Mouse (Mus musculus) layer of hippocampus, postnatal 25 days (tissue): Measurements from ENCODE around the gene Tcea3. TPM values are rescaled to one million over a fixed set of nuclear protein-coding genes. Genes with fewer than 3 reads are reported as not detected.

Source experiments
- DNase-seq, 2 experiments: peaks; one replicate each; pipeline ENCODE4 v3.0.0; 2022; ENCODE audit warnings: mixed read lengths in 2 of 2, low spot score in 1 of 2; ENCODE audit errors: extremely low spot score in 1 of 2
- total RNA-seq, 2 experiments: library from RNA; stranded (reverse); gene quantifications; 2 replicates each; pipeline ENCODE4 v1.2.3; 2021

Tcea3 gene
- total RNA-seq, 2 experiments from 2014 or later: 0.52 TPM; not detected in 1

GRCm38 (mm10) chr4:136238669-136239068 is 8.9 kb upstream of the Tcea3 start:
- DNase-seq: no peak

GRCm38 (mm10) chr4:136239111-136239510 is 8.4 kb upstream of the Tcea3 start:
- DNase-seq: no peak

DNA sequence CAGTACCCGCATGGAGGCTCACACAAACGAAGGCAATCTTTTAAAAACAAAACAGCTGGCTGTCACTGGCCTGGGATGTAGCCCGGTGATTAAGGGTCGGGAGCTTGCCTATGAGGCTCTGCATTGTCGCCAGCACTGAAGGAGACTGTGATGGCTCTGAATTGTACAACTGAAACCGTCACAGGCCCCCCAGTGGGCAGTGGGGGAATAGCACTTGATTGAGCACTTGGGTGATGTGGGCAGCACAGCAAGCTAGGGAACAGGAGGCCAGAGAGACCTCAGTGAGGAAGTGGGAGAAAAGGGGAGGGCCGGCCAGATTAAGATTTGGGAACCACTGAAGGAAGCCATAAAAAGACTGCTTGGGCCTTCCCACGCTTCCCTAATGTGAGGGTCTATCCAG is 7.9 kb upstream of the Tcea3 start:
- DNase-seq: peak; percentile 63 to 86

DNA sequence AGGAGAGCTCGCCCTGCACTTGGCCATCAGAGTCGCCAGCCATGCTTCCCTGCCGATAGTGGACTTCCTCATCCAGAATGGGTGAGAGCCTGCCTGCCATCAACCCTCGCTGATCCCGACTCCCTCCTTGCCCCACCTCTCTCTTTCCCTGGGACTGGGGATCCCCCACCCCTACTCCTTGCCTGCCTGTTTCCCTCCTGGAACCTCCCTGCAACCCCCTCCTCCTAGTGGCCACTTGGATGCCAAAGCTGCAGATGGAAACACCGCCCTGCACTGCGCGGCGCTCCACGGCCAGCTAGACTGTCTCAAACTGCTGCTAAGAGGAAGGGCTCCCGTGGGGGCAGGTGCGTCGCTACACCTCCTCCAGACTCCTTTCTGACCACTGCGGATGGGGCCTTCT is 7.4 kb upstream of the Tcea3 start:
- no peak for DNase-seq

GRCm38 (mm10) chr4:136240955-136241354 is 6.6 kb upstream of the Tcea3 start:
- no peak for DNase-seq

- DNase-seq: peak in 1 of 2 experiments; percentile 41
Measured at GRCm38 (mm10) chr4:136242065-136242703, 5.3 kb upstream of the Tcea3 start.

DNA sequence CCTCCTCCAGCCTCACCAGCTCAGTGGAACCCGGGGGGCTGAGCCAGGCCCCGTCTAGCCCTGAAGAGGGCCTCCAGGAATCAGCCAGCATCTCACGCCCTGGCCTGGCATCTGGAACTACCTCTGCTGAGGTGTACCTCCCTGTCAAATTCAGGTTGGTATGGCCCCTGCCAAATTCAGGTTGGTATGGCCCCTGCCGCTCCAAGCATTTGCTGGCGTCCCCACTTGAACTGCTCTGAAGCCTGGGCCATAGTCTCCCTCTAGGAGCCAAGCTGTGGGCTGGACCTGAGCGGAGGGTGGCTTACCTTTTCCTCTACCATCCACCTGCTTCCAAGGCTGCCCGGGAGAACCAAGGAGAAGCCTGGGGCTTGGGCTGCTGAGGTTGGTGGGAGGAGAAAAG is 4.8 kb upstream of the Tcea3 start:
- DNase-seq: no peak

- no peak for DNase-seq
Measured at GRCm38 (mm10) chr4:136244208-136244607, 3.3 kb upstream of the Tcea3 start.

GRCm38 (mm10) chr4:136245681-136246080 is 1.8 kb upstream of the Tcea3 start:
- no peak for DNase-seq

- no peak for DNase-seq
Measured at GRCm38 (mm10) chr4:136246568-136246969, 960 bp upstream of the Tcea3 start.

DNA sequence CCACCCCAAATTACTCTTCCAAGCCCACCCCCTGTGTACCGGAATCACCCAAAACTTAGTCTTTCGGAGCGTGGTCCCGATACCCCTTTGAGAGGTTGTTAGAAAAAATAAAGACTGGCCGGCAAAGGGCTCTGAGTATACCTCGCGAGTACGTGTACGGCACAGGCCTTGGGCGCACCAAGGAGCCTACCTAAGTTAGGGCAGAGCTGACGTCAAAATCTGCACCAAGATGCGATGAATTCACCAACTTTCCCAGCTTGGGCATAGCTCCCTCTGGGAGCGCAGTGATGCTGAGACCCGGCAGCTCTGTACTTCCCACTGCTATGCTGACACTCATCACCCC is 172 bp upstream of the Tcea3 start:
- DNase-seq: no peak

GRCm38 (mm10) chr4:136248464-136249331 is 1.2 kb downstream of the Tcea3 start:
- DNase-seq: no peak

GRCm38 (mm10) chr4:136249332-136249647 is 1.8 kb downstream of the Tcea3 start:
- no peak for DNase-seq

- no peak for DNase-seq
Measured at GRCm38 (mm10) chr4:136249780-136250179, 2.3 kb downstream of the Tcea3 start.

DNA sequence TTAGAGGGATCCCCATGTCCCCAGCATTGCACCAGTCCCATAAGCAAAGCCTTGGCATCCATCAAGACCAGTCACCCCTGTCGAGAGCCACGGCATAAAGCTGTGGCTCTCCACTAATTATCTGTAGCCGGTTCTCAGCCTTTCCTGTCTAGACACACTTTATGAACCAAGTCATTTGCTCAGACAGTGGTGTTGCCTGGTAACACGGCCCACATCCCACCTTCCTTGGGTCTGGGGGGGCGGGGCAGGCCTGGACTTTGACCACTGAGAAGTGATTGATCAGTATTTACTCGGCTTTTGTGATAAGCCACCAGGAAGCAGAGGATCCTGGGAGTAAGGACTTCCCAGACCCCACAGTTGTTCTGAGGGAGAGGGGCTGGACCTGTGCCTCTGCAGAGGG is 8.4 kb downstream of the Tcea3 start:
- DNase-seq: no peak

GRCm38 (mm10) chr4:136256696-136257095 is 9.2 kb downstream of the Tcea3 start:
- DNase-seq: no peak

GRCm38 (mm10) chr4:136259916-136260315 is 12.4 kb downstream of the Tcea3 start:
- no peak for DNase-seq

DNA sequence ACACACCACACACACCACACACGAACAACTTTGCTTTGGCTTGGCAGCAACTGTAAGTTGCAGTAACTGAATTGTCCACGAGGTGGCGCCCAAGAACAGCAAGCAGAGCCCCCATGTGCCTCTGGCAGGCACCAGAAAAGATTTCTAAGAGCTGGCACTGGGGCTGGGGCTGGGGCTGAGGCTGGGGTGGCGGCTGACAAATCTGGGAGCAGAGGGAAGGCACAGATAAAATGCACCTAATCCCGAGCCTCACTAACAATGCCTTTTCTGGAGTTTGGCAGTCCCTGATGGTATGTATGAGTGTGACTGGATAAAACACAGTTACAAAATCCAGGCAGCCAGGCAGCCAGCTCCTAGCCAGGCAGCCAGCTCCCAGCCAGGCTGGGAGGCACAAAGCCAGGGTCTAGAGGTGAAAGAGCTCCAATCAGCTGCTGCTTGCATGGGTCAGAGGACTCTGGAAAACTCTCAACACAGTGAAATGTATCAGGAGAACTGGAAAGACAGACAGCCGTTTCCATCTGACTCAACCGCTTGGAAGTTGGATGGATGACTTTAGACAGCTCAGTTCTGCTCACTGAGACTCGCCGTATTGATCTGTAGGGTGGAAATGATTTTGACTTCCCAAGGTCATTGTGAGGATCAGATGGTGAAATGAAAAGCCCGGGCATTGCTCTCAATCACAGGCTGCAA is 13.1 kb downstream of the Tcea3 start:
- peak; percentile 81 to 96 for DNase-seq

DNA sequence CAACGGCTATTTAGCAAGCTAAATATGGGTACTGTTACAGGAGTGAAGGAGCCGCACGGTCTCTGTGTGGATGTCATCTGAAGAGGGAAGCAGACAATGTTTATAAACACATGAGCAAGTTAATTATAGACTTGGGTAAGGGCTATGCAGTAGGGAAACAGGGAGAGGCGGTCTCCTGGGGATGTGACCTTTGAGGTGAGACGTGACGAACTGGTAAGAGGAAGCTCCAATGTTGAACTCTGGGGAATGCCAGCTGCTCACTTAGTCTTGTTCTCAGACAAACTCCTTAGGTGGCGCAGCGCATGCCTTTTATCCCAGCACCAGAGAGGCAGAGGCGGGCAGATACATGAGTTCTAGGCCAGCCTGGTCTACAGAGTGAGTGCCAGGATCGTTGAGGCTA is 14.4 kb downstream of the Tcea3 start:
- DNase-seq: no peak

GRCm38 (mm10) chr4:136263555-136263954 is 16.0 kb downstream of the Tcea3 start:
- no peak for DNase-seq

DNA sequence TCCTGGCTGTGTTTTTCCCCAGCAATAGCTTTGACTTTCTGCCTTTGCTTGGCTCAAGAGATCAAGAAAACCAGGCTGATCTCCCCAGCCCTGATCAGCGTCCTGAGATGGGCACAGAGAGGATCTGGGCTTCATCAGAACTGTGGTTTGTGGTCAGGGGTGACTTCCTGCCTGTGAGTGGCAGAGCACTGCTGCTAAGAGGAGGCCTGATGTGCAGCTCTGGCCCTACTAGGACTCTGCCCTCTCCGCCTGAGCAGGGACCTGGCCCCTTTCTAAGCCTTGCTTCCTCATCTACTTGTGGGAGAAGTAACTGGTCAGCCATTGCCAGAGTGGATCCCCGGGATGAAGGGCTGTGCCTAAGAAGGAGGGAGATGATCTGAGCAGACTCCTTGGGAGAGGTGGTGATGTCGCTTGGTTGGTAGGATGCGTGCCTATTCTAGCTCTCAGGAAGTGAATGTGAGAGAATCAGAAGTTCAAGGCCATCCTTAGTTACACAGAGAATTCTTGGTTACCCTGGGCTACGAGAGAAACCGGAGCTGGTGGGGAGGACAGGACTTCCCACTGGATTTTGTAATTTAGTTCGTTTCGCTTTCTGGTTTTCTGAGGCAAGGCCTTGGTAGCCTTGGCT is 19.3 kb downstream of the Tcea3 start:
- no peak for DNase-seq
